Mouse (Mus musculus): ENCODE measurements around the gene Ywhag.

Gene Ywhag

DNA sequence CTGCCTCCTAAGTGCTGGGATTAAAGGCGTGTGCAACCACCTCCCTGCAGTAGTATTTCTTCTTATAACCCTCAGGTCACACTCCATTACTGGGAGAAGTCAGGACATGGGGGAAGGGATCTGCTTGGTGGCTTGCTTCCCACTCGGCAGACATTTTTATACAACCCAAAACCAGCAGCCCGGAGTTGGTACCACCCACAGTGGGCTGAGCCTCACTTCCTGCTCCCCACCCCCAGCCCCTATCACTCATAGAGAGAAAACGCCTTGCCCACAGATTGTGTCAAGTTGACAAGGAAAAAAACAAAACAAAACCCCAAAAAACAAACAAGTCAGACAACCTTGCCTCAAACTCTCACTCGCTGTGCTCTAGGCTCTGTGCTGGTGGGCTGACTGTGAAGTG is 21.2 kb downstream of the Ywhag start:
- peak; percentile 73 for DNase-seq (ENCODE audit: low read depth, low spot score)

DNA sequence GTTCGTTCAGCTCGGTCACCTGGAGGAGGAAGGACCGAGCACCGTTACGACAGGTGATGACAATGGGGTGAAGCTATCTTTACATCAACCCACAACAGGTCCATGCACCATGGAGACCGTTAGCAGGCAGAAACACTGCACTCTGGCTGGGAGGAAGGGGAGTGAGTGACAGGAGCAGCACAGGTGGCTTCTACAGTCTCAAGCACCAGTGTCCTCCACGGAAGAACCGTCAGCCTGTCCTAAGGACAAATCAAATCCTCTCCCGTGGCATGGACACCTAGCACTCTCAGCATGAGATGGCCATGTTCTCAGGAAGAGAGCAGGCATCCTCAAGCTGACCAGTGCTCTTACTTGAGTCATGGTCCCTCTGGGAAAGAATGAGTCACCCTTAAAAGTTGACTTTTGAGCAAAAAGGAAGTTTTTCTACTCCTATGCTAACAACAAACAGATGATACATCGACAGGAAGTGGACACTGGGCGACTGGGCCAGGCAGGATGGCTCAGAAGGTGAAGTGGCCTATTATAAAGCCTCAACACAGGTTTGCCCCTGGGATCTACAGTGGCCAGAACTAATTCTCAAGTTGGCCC is 22.7 kb downstream of the Ywhag start:
- no peak for DNase-seq (ENCODE audit: low read depth, low spot score)

GRCm38 (mm10) chr5:135910813-135911212 is 23.6 kb downstream of the Ywhag start:
- DNase-seq (ENCODE audit: low read depth, low spot score): no peak

- no peak for DNase-seq (ENCODE audit: low read depth, low spot score)
These were observed 24.8 kb downstream of the Ywhag start for GRCm38 (mm10) chr5:135909646-135910045.

DNA sequence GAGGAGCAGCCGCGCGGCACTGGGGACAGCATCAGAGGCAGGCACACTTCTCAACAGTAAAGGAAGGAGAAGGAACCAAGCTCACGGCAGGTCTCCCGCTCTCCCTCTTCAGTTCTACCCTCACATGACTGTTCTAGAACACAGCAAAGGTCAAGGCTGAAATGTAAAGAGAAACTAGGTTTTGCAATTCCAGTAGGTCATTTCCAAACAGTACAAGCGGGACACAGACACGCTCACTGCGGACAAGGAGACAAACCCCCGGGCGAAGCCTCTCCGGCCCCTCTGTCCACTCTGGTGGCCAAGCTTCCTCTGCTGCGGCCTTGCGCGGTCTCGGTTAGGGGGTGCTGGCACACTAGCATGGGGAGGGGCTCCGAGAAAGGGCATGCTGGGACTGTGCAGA is 25.4 kb downstream of the Ywhag start:
- no peak for DNase-seq (ENCODE audit: low read depth, low spot score)

DNA sequence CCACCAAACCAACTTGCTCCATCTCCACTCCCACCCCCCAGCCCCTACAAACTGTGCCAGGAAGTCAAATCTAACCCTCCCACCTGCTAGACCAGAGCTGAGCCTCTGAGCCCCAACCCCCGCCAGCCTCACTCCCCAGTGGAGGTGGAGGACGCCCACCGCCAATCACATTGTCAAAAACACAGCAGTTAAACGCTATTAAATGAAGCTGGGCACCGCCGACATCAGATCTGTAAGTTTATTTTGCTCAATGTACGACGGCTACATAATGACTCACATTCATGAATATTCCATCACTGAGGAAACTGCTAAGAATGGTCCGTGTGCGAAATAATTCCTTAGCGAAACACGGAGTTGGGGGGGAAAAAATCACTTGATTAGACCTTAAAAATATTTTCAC is 26.2 kb downstream of the Ywhag start:
- no peak for DNase-seq (ENCODE audit: low read depth, low spot score)

GRCm38 (mm10) chr5:135907256-135907655 is 27.2 kb downstream of the Ywhag start:
- no peak for DNase-seq (ENCODE audit: low read depth, low spot score)

DNA sequence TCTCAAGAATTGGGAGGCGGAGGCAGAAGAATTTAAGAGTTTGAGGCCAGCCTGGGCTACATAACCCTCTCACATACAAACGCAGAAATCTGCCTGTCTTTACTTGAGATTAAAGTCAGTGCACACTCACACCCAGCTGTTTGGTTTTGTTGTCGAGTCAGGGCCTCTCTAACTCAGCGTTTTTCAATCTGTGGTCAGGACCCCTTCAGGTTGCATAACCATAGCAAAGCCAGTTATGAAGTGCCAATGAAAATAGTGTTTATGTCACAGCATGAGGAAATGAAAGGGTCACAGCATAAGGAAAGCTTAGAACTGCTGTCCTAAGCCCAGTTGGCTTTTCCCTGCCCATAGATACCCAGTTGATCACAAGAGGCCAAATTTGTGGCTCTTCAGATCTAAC is 27.6 kb downstream of the Ywhag start:
- no peak for DNase-seq (ENCODE audit: low read depth, low spot score)

DNA sequence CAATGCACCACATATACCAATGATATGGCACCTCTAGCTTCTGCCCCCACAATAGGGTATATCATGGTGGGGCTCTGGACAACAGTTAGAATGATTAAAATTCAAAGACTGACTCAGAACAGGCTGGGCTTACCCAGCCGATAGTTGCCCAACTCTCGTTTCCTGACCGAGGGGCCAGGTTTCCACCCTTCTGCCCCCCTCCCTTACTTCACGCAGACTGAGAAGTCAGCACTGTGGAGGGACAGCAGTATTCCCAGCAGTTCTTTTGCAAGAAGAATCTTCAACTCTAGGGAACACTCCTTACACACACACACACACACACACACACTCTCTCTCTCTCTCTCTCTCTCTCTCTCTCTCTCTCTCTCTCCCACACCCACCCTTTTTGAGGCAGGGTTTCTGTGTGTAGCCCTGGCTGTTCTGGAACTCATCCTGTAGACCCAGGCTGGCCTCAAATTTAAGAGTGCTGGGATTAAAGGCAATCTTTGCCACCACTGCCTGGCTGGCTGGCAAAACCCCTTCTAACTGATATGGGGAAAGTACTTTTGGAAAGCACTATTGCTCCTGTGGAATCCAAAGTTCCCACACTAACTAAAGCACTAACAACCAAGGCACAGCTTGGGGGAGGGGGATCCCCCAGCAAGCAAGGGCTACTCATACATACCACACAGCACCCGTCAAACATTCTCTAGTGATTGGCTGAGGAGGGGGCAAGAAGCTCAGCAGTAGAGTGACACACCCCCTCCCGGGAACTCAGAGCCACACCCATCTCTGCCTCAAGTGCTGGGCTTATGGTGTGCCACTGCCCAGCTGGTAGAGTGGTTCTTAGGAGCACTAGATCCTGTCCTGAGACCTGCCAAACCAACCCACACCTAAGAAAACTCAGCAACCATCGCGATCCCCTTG is 28.8 kb downstream of the Ywhag start:
- no peak for DNase-seq (ENCODE audit: low read depth, low spot score)

- DNase-seq (ENCODE audit: low read depth, low spot score): no peak
These were observed 30.2 kb downstream of the Ywhag start for GRCm38 (mm10) chr5:135904259-135904658.

DNA sequence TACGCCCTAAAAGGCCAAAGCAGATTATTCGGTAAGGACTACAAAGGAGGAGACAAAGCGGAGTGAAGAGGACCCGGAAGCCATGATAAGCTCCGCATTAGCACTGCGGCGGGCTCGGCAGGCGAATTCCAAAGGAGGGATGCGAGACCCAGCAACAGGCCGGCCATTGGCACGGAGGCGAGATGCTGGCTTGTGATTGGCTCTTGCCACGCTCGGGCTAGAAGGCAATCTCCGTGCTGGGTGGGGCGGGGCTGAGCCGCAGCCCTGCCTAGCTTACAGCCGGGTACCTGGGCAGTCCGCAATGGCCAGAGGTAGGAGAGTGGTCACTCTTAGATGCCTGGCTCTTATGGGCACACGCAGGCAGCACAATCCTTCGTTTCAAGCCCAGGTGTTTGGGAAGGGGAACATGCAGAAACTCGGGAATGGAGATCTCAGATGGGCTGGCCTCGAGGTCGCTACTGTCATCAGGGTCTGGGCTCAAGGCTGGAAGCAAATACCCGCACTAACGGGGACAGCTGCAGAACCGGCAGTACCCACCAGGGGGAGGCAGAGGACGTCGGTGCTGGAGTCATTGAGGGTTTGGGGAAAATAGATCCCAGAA is 30.8 kb downstream of the Ywhag start:
- peak; percentile 77 for DNase-seq (ENCODE audit: low read depth, low spot score)

DNA sequence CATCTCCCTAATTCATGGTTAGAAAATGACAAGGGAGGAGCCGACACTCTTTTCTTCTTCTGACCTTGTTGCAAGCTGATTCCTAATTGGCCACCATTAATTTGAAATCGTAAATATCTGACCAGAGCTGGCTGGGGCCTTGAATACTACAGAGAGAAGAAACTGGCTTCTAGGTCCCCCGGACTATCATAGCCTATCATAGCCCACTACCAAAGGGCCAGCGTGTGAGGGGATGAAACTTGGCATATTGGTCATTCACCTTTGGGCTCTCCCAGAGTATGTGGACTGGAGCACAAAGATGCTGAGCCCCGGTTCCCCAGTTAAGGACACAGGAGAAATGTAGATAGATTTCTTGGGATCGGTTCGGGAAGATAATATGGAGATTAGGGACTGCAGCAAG is 31.4 kb downstream of the Ywhag start:
- no peak for DNase-seq (ENCODE audit: low read depth, low spot score)

DNA sequence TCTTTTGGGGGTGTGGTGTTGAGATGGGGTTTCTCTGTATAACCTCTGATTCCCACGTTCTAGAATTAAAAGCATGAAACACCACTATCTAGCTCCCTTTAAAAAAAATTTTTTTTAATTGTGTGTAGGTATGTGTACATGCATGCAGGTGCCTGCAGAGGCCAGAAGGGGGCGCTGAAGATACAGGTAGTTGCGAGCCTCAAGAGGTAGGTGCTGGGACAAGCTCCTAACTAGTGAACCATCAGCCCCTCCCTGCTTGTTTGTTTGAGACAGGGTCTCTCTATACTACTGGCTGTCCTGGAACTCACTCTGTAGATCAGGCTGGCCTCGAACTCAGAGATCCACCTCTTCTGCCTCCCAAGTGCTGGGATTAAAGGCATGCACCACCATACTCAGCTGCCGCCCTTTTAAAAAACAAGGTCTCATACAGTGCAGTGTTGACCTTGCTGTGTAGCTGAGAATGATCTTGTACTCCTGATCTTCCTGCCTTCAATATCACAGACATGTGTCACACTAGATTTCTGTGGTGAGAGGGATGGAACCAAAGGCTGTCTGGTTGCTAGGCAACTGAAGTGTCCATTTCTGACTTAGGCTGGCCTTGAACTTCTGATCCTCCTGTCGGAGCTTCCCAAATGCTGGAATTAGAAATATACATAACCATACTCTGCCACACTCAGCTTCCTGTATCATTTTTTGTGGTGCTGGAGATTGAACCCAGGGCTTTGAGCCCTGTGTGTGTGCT is 32.9 kb downstream of the Ywhag start:
- peak; percentile 65 for DNase-seq (ENCODE audit: low read depth, low spot score)

DNA sequence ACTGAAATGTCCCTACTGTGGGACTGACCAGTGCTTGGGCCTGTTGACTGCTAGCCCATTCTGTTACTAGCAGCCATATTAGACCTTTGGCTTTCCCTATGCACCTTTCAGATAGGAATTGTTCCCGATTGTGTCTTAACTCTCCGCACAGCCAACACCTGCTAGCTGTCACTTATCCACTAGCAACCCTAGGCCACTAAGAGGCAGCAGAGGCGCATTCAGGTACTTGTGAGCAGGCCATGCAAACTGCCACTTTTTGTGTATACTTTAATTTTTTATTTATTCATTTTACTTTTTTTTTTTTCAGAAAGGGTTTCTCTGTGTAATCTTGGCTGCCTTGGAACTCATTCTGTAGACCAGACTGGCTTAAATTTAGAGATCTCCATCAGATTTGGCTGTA is 33.7 kb downstream of the Ywhag start:
- DNase-seq (ENCODE audit: low read depth, low spot score): peak; percentile 22

GRCm38 (mm10) chr5:135899833-135900232 is 34.6 kb downstream of the Ywhag start:
- DNase-seq (ENCODE audit: low read depth, low spot score): no peak

DNA sequence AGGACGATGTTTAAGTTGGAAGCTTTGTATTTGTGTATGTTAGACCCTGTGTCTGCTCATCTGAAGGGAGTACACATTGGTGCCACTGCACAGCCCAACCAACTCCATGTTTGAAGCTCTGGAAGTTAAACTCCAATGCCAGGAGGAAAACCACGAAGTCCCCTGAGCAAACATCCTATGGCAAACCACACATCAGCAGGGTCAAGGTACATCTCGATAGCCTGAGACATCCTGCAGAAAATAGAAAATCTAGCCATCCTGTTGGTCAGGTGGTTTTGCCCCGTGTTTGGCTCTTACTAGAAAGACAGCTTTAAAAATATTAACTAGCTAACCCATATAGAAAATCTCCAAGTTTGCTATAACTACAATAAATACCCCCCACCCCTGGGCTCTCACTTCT is 35.4 kb downstream of the Ywhag start:
- DNase-seq (ENCODE audit: low read depth, low spot score): no peak

- peak; percentile 84 for DNase-seq (ENCODE audit: low read depth, low spot score)
These were observed 36.4 kb downstream of the Ywhag start for GRCm38 (mm10) chr5:135898028-135898427.

GRCm38 (mm10) chr5:135894958-135895357 is 39.5 kb downstream of the Ywhag start:
- DNase-seq (ENCODE audit: low read depth, low spot score): no peak

DNA sequence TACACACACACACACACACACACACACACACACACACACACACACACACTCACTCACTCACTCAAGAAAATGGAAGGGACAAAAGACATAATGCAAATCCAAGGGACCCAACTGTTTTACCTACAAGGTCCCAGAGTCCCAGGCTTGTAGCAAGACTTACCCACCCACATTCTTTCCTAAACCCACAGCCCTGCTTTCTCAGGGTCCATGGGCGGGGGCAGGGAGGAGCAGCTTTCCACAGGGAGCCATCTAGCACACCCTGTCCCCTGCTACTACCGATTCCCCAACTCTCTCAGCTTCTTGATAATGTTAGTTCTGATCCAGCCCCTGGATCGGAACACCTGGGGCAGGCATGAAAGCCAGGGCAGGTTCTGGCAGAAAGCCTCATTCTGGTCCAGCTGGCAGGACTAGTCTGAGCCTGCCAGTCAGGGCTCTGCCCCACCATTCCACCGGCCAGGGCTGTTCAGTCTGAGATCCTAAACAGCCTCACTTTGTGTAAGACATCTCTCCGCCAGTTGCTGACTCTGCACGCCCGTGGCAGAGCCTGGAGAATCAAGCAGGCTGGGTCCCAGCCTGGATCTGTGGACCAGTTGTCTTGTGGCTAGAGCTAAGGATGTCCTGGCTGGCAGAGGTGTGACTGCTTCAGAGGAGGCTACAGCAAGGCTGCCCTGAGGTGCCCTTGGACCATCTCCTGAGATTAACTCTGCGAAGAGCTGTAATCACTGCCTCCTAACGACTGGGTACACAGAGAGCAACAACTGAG is 41.6 kb downstream of the Ywhag start:
- DNase-seq (ENCODE audit: low read depth, low spot score): no peak

DNA sequence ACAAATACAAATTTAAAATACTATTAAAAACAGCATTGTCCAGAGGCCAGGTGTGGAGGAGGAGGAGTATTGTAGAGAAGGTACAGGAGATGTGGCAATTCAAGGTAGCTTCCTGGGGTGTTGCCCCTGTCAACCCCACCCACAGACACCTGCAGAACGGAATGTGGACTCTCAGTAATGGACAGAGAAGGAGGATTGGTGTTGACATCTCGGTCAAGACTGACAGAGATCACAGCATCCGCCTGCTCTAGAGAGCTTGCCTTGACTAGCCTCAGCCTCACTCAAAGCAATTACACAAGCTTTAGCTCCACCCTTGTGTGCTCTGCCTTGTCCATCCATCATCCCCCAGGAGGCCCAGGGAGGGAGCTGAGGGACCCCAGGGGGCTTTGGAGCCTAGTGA is 43.5 kb downstream of the Ywhag start:
- no peak for DNase-seq (ENCODE audit: low read depth, low spot score)

DNA sequence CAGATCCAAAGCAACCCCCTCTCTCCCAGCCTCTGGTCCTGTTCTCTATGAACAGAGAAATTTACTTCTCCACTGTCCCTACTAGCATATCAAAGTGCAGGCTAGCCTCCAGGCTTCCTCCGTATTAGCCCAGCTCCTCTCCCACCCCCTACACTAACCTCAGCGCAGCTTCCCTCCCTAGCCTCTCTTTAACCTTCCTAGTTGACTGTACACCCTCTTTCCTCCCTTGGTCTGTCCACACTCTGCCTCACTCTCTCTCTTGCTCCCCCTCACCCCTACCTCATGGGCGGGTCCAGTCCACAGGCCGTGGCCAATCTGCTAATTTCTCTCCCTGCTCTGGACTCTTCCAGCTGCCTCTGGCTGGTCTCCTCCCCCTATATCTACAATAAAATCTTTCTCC is 44.1 kb downstream of the Ywhag start:
- no peak for DNase-seq (ENCODE audit: low read depth, low spot score)

Measured in CD4-positive, CD25-positive, alpha-beta regulatory T cell, adult 2 months (primary cell).